Mouse (Mus musculus): ENCODE data around the gene Ccdc6. TPM values are rescaled to one million over a fixed set of nuclear protein-coding genes. Genes with fewer than 3 reads are reported as not detected.

The Ccdc6 gene
- polyA plus RNA-seq, 1 experiment from 2014 or later: 39.6 TPM

DNA sequence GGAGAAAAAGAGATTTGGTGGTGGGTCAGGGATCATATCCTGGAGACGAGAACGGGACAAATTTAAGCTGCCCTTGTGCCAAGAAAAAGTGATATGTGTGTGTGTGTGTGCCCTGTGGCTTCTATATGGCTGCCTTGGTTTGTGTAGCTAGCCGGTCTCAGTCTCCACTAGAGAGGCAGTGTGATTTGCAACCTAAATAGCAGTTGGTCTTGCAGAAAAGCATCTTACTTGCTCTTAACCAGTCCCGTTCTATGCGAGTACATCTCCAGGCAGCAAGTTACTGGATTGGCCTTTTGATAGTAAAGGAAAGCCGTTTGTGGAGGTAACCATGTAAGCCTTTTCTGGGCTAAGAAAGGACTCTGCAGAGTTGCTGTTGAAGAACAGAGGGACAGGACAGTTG is 1.7 kb downstream of the Ccdc6 start:
- Histone ChIP-seq H3K36me3 (ENCODE audit: control insufficient read depth, insufficient read depth, low read length) (peaks cover 10% of the 10 kb centered on the region; the same call in 1 of the 2 replicates), H3K4me2 (replicated peaks; ENCODE audit: low read depth, low read length) (peak overlapping the region; percentile 90), H3K4me1 (ENCODE audit: control insufficient read depth, insufficient read depth, low read length) (peaks cover 19% of the 10 kb centered on the region), H3K9me3 (ENCODE audit: control insufficient read depth, low read length) (peaks cover 8% of the 10 kb centered on the region), H3K4me3 (ENCODE audit: low read length) (peak overlapping the region; percentile 94), H3K27me3 (ENCODE audit: control insufficient read depth, insufficient read depth, low read length) (no peaks in the 10 kb centered on the region), H3K27ac (ENCODE audit: low read depth, low read length) (no peak overlapping the region), H3K9ac (ENCODE audit: low read depth, low read length) (peak overlapping the region; percentile 91)
- ATAC-seq (ENCODE audit: low FRiP score, low TSS enrichment): no peak
- WGBS: 2% methylated on average over 6 of the region's 6 CpGs

GRCm38 (mm10) chr10:70099052-70099451 is 2.1 kb downstream of the Ccdc6 start:
- H3K27ac ChIP-seq (ENCODE audit: low read depth, low read length): no peak overlapping the region
- WGBS: 10% methylated on average over 8 of the region's 8 CpGs
- H3K4me1 ChIP-seq (ENCODE audit: control insufficient read depth, insufficient read depth, low read length): peaks cover 19% of the 10 kb centered on the region
- peak overlapping the region; percentile 94 for H3K4me3 ChIP-seq (ENCODE audit: low read length)
- peaks cover 11% of the 10 kb centered on the region; the same call in 1 of the 2 replicates for H3K36me3 ChIP-seq (ENCODE audit: control insufficient read depth, insufficient read depth, low read length)
- ATAC-seq (ENCODE audit: low FRiP score, low TSS enrichment): no peak
- peak overlapping the region; percentile 90 for H3K4me2 ChIP-seq (replicated peaks; ENCODE audit: low read depth, low read length)
- peak overlapping the region; percentile 91; the same call in 1 of the 2 replicates for H3K9ac ChIP-seq (ENCODE audit: low read depth, low read length)
- H3K9me3 ChIP-seq (ENCODE audit: control insufficient read depth, low read length): peaks cover 8% of the 10 kb centered on the region
- H3K27me3 ChIP-seq (ENCODE audit: control insufficient read depth, insufficient read depth, low read length): no peaks in the 10 kb centered on the region

- ATAC-seq (ENCODE audit: low FRiP score, low TSS enrichment): no peak
- Histone ChIP-seq H3K27me3 (ENCODE audit: control insufficient read depth, insufficient read depth, low read length) (no peaks in the 10 kb centered on the region), H3K27ac (ENCODE audit: low read depth, low read length) (no peak overlapping the region), H3K9ac (ENCODE audit: low read depth, low read length) (no peak overlapping the region), H3K4me3 (ENCODE audit: low read length) (no peak overlapping the region), H3K36me3 (ENCODE audit: control insufficient read depth, insufficient read depth, low read length) (peaks cover 18% of the 10 kb centered on the region; the same call in 1 of the 2 replicates), H3K4me2 (replicated peaks; ENCODE audit: low read depth, low read length) (no peak overlapping the region), H3K9me3 (ENCODE audit: control insufficient read depth, low read length) (peaks cover 8% of the 10 kb centered on the region), H3K4me1 (ENCODE audit: control insufficient read depth, insufficient read depth, low read length) (peaks cover 16% of the 10 kb centered on the region)
- WGBS: 93% methylated on average over 4 of the region's 4 CpGs
These were observed 5.2 kb downstream of the Ccdc6 start for GRCm38 (mm10) chr10:70102086-70102485.

- Histone ChIP-seq H3K9me3 (ENCODE audit: control insufficient read depth, low read length) (no peaks in the 10 kb centered on the region), H3K4me3 (ENCODE audit: low read length) (no peak overlapping the region), H3K36me3 (ENCODE audit: control insufficient read depth, insufficient read depth, low read length) (peaks cover 13% of the 10 kb centered on the region; the same call in 1 of the 2 replicates), H3K27ac (ENCODE audit: low read depth, low read length) (no peak overlapping the region), H3K4me2 (replicated peaks; ENCODE audit: low read depth, low read length) (no peak overlapping the region), H3K9ac (ENCODE audit: low read depth, low read length) (no peak overlapping the region), H3K27me3 (ENCODE audit: control insufficient read depth, insufficient read depth, low read length) (no peaks in the 10 kb centered on the region), H3K4me1 (ENCODE audit: control insufficient read depth, insufficient read depth, low read length) (peaks cover 6% of the 10 kb centered on the region; the same call in 1 of the 2 replicates)
- 60% methylated on average over 12 of the region's 13 CpGs for WGBS
- no peak for ATAC-seq (ENCODE audit: low FRiP score, low TSS enrichment)
These were observed 11.1 kb downstream of the Ccdc6 start for GRCm38 (mm10) chr10:70108016-70108415.

- H3K36me3 ChIP-seq (ENCODE audit: control insufficient read depth, insufficient read depth, low read length): peaks cover 9% of the 10 kb centered on the region; the same call in 1 of the 2 replicates
- H3K27me3 ChIP-seq (ENCODE audit: control insufficient read depth, insufficient read depth, low read length): no peaks in the 10 kb centered on the region
- no peak overlapping the region for H3K4me2 ChIP-seq (replicated peaks; ENCODE audit: low read depth, low read length)
- H3K4me1 ChIP-seq (ENCODE audit: control insufficient read depth, insufficient read depth, low read length): peaks cover 6% of the 10 kb centered on the region; the same call in 1 of the 2 replicates
- H3K4me3 ChIP-seq (ENCODE audit: low read length): no peak overlapping the region
- 57% methylated on average over 5 of the region's 5 CpGs for WGBS
- H3K27ac ChIP-seq (ENCODE audit: low read depth, low read length): no peak overlapping the region
- H3K9me3 ChIP-seq (ENCODE audit: control insufficient read depth, low read length): no peaks in the 10 kb centered on the region
- H3K9ac ChIP-seq (ENCODE audit: low read depth, low read length): no peak overlapping the region
- ATAC-seq (ENCODE audit: low FRiP score, low TSS enrichment): peak; percentile 81; the same call in 1 of the 2 replicates
These were observed 13.1 kb downstream of the Ccdc6 start for GRCm38 (mm10) chr10:70109974-70110373.

- WGBS: 93% methylated on average over 7 of the region's 7 CpGs
- Histone ChIP-seq H3K4me2 (replicated peaks; ENCODE audit: low read depth, low read length) (no peak overlapping the region), H3K36me3 (ENCODE audit: control insufficient read depth, insufficient read depth, low read length) (peaks cover 6% of the 10 kb centered on the region; the same call in 1 of the 2 replicates), H3K4me3 (ENCODE audit: low read length) (no peak overlapping the region), H3K27ac (ENCODE audit: low read depth, low read length) (no peak overlapping the region), H3K9ac (ENCODE audit: low read depth, low read length) (no peak overlapping the region), H3K4me1 (ENCODE audit: control insufficient read depth, insufficient read depth, low read length) (0 out of 2 replicates have a peak, but pooled peaks cover 6% of the 10 kb centered on the region), H3K27me3 (ENCODE audit: control insufficient read depth, insufficient read depth, low read length) (no peaks in the 10 kb centered on the region), H3K9me3 (ENCODE audit: control insufficient read depth, low read length) (no peaks in the 10 kb centered on the region)
- ATAC-seq (ENCODE audit: low FRiP score, low TSS enrichment): no peak
These were observed 13.9 kb downstream of the Ccdc6 start for GRCm38 (mm10) chr10:70110815-70111214.

- no peak for ATAC-seq (ENCODE audit: low FRiP score, low TSS enrichment)
These were observed 14.7 kb downstream of the Ccdc6 start for GRCm38 (mm10) chr10:70111643-70112042.

DNA sequence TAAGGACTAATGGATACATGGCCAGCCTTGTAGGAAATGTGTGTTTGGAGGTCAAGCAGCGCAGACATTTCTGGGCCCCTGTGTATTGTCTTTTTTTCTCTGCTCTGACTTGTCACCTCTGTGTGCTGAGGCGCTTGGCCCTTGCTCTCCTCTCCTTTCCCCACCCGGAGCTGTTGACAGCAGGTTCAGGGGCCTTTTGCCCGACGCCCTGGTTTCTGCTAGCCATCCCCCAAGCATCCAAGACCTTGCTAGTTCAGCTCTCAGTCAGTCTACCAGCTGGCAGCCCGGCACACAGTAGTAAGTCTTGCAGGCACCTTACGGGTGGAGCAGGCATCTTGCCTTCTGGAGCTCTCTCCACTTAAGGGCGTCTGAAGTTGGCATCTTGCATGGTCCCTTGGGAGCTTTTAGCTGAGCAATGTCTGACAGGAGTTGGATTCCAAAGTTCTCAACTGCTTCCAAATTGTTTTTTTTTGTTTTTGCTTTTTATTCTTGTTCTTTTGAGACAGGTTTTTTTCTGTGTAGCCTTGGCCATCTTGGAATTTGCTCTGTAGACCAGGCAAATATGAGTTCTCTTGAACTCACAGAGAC is 17.2 kb downstream of the Ccdc6 start:
- H3K9ac ChIP-seq (ENCODE audit: low read depth, low read length): no peak overlapping the region
- no peak for ATAC-seq (ENCODE audit: low FRiP score, low TSS enrichment)
- peaks cover 14% of the 10 kb centered on the region for H3K4me1 ChIP-seq (ENCODE audit: control insufficient read depth, insufficient read depth, low read length)
- no peaks in the 10 kb centered on the region for H3K27me3 ChIP-seq (ENCODE audit: control insufficient read depth, insufficient read depth, low read length)
- H3K9me3 ChIP-seq (ENCODE audit: control insufficient read depth, low read length): no peaks in the 10 kb centered on the region
- WGBS: 89% methylated on average over 8 of the region's 8 CpGs
- H3K36me3 ChIP-seq (ENCODE audit: control insufficient read depth, insufficient read depth, low read length): peaks cover 5% of the 10 kb centered on the region; the same call in 1 of the 2 replicates
- no peak overlapping the region for H3K4me2 ChIP-seq (replicated peaks; ENCODE audit: low read depth, low read length)
- no peak overlapping the region for H3K4me3 ChIP-seq (ENCODE audit: low read length)
- no peak overlapping the region for H3K27ac ChIP-seq (ENCODE audit: low read depth, low read length)

More at GRCm38 (mm10) chr10:70111643-70112042, 14.7 kb downstream of the Ccdc6 start:
- H3K27me3 ChIP-seq (ENCODE audit: control insufficient read depth, insufficient read depth, low read length): no peaks in the 10 kb centered on the region
- 90% methylated on average over 6 of the region's 6 CpGs for WGBS
- H3K36me3 ChIP-seq (ENCODE audit: control insufficient read depth, insufficient read depth, low read length): peaks cover 5% of the 10 kb centered on the region; the same call in 1 of the 2 replicates
- no peak overlapping the region for H3K27ac ChIP-seq (ENCODE audit: low read depth, low read length)
- H3K9me3 ChIP-seq (ENCODE audit: control insufficient read depth, low read length): no peaks in the 10 kb centered on the region
- no peak overlapping the region for H3K4me3 ChIP-seq (ENCODE audit: low read length)
- 0 out of 2 replicates have a peak, but pooled peaks cover 6% of the 10 kb centered on the region for H3K4me1 ChIP-seq (ENCODE audit: control insufficient read depth, insufficient read depth, low read length)
- no peak overlapping the region for H3K4me2 ChIP-seq (replicated peaks; ENCODE audit: low read depth, low read length)
- no peak overlapping the region for H3K9ac ChIP-seq (ENCODE audit: low read depth, low read length)

DNA sequence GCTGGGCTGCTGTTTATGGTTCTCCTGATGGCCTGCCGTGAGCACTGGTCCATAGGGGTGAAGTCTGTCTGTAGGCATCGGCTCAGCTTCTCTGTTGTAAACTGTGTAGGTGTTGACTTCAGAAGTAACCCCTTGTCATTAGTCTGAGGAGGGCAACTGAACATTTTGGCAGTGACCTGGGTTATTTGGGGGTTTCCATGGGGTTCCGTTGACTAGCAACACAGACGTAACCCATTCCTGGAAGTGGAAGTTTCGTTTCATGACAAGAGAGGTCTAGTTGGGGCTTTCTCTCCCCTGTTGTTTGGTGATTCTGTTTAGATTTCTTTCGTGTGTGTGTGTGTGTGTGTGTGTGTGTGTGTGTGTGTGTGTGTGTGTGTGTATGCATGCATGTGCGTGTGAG is 19.5 kb downstream of the Ccdc6 start:
- no peak overlapping the region for H3K27ac ChIP-seq (ENCODE audit: low read depth, low read length)
- H3K4me3 ChIP-seq (ENCODE audit: low read length): no peak overlapping the region
- no peak overlapping the region for H3K4me2 ChIP-seq (replicated peaks; ENCODE audit: low read depth, low read length)
- H3K27me3 ChIP-seq (ENCODE audit: control insufficient read depth, insufficient read depth, low read length): no peaks in the 10 kb centered on the region
- no peak overlapping the region for H3K9ac ChIP-seq (ENCODE audit: low read depth, low read length)
- H3K9me3 ChIP-seq (ENCODE audit: control insufficient read depth, low read length): no peaks in the 10 kb centered on the region
- 87% methylated on average over 7 of the region's 7 CpGs for WGBS
- peaks cover 31% of the 10 kb centered on the region for H3K4me1 ChIP-seq (ENCODE audit: control insufficient read depth, insufficient read depth, low read length)
- peaks cover 5% of the 10 kb centered on the region; the same call in 1 of the 2 replicates for H3K36me3 ChIP-seq (ENCODE audit: control insufficient read depth, insufficient read depth, low read length)
- no peak for ATAC-seq (ENCODE audit: low FRiP score, low TSS enrichment)
